Mouse (Mus musculus): ENCODE results near the gene Mfsd5.

The Mfsd5 gene

DNA sequence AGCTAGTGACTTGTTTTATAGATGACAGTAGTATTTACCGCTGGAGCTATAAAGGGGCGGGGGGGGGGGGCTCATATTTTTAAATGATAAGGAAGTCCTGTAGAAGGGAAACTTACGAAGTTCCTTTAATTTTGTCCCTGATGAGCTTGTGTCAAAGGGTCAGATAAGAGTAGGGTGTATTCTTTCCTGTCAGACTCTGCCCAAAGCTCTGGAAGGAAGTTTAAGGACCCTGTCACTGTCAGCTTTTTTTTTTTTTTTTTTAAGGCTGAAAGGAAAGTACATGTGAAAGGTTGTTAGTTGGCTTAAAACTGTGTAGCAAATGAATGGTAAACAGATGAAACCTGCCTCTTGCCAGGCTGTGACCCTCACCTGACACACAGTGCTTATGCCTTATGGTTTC, 4.4 kb downstream of the Mfsd5 start:
- no peak for TF ChIP-seq GATA4 (IDR thresholded peaks at IDR 0.05; ENCODE audit: insufficient replicate concordance, low read length)

GRCm38 (mm10) chr15:102287395-102287794, 8.1 kb downstream of the Mfsd5 start:
- TF ChIP-seq GATA4 (IDR thresholded peaks at IDR 0.05; ENCODE audit: insufficient replicate concordance, low read length), result no peak

DNA sequence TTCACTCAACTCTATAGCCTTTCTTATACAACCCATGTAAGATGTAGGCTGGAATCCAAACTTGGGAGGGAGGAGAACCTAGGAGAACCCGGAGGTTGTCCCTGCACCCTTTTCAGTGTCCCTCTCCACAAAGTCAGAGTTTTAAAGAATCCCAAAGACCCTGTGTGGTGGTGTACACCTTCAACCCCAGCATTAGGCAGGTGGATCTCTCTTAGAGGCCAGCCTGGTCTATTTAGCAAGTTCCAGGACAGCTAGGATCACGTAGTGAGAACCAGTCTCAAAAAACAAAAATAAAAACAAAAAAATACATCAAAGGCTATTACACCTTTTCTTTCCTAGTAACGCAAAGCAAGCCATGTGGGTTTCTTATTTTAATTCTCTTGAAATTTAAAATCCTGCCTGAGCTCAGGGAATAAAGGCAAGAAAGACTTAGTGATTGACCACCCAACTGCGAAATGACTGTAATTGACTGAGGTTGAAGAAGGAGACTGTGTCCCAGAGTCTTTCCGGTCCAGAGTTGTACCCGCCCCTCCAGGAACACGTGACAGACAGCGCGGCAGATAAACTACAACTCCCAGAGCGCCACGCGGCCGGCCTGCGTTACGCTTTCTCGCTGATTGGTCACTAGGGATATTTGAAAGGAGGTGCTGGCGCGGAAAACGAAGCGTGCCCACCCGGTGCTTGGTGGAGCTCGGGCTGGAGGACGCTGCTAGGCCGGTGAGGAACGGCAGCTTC, 16.5 kb downstream of the Mfsd5 start, which contains the start of gene Espl1:
Gene Espl1 (plus strand): TSS at position 634 of the 735 bp plus-strand sequence.
- no peak for TF ChIP-seq GATA4 (IDR thresholded peaks at IDR 0.05; ENCODE audit: insufficient replicate concordance, low read length)

DNA sequence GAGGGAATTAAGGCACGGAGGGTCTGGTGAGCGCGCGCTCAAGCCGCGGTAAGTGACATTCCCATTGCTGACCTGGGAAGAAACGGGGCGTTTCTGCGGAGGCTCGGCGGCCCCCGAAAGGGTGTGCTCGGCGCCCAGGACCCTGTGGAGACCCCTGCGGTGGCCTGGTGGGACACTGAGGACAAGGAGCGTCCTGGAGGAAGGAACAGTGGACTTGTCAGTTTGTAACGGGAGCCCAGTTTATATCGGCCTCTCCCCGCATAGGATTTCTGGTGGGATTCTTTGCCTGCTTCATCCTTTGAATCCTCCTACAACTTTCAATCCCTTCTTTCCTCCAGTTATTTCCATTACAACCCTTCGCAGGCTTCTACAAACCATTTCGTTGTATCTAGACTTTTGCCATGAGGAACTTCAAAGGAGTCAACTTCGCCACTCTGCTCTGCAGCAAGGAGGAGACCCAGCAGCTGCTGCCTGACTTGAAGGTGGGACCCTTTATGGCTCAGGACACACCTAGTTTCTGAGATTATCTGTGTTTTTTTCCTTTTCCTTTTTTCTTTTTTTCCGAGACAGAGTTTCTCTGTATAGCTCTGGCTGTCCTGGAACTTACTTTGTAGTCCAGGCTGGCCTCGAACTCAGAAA, 17.2 kb downstream of the Mfsd5 start:
- no peak for TF ChIP-seq GATA4 (IDR thresholded peaks at IDR 0.05; ENCODE audit: insufficient replicate concordance, low read length)

GRCm38 (mm10) chr15:102302542-102302941, 23.3 kb downstream of the Mfsd5 start:
- no peak for TF ChIP-seq GATA4 (IDR thresholded peaks at IDR 0.05; ENCODE audit: insufficient replicate concordance, low read length)

- TF ChIP-seq GATA4 (IDR thresholded peaks at IDR 0.05; ENCODE audit: insufficient replicate concordance, low read length), result no peak
These were observed 29.5 kb downstream of the Mfsd5 start for GRCm38 (mm10) chr15:102308717-102309116.

DNA sequence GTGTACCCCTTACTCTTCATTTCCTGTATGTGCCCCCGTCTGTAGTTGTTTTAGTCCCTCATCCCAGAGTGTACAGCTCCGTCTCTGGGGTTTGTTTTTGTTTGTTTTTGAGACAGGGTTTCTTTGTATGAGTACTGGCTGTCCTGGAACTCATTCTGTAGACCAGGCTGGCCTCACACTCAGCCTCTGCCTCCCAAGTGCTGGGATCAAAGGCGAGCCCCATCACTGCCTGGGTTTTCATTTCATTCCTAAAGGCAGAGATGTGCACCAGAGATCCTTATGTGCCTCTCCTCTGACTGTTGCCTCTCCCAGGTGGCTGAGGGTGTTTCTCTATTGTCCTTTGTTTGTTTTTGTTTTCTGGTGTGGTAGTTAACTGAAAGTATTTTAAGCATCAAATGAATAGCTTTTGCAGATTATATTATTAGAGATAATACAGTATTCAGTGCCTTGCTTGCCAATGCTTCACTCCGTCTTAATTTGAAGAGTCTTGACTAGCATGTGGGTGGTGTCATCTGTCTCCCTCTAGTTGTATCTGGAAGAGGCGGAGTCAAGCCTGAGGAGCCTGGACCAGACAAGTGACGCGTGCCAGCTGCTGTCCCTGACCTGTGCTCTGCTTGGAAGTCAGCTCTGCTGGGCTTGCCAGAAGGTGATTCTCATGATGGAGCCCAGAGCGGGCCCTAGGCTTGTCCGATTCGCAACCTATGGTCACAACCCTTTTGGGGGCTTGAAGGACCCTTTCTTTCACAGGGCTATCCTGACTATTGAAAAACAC, 31.0 kb downstream of the Mfsd5 start:
- no peak for TF ChIP-seq GATA4 (IDR thresholded peaks at IDR 0.05; ENCODE audit: insufficient replicate concordance, low read length)

DNA sequence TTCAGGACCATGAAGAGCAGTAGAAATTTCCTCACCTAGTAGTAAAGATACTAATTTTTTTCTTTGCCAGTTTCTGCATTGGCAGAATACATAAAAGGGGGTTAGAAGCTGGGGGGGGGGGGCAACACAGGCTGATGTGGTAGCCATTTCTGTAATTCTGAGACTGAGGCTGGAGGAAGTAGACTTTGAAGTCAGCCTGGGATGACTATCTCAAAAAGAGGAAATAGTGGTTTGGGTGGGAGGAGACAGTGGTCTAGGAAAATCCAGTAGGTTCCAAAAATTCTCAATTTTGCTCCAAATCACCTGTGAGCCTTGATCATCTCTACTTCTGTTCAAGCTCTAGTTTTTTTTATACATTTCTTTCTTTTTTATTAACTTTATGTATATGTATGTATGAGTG, 32.2 kb downstream of the Mfsd5 start:
- no peak for TF ChIP-seq GATA4 (IDR thresholded peaks at IDR 0.05; ENCODE audit: insufficient replicate concordance, low read length)

DNA sequence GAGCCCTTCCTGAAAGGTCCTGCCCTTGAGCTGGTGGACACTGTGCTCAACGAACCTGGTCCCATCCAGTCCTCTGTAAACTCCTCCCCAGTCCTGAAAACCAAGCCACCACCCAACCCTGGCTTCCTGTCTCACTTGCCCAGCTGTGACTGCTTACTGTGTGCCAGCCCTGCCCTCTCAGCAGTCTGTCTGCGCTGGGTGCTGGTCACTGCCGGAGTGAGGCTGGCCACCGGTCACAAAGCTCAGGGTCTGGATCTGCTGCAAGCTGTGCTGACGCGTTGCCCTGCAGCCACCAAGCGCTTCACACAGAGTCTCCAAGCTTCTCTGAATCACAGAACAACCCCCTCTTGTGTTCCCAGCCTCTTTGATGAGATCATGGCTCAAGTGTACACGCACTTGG, 36.0 kb downstream of the Mfsd5 start:
- no peak for TF ChIP-seq GATA4 (IDR thresholded peaks at IDR 0.05; ENCODE audit: insufficient replicate concordance, low read length)

DNA sequence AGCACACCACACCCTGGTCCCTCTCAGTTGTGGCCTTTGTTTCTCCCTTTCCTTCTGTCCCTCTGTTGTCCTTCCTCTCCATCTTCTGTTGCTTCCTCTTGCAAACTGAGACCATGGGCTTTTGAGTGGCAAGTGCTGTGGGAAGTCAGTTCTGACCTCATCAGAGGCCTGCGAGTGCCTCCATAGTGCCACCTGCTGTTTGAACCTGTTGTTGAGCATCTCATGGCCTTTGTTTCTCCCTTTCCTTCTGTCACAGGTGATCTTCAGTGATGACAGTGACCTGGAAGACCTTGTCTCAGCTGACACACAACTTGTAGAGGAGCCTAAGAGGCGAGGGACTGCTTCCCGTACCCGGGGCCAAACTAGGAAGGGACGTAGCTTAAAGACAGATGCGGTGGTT, 37.0 kb downstream of the Mfsd5 start:
- no peak for TF ChIP-seq GATA4 (IDR thresholded peaks at IDR 0.05; ENCODE audit: insufficient replicate concordance, low read length)

DNA sequence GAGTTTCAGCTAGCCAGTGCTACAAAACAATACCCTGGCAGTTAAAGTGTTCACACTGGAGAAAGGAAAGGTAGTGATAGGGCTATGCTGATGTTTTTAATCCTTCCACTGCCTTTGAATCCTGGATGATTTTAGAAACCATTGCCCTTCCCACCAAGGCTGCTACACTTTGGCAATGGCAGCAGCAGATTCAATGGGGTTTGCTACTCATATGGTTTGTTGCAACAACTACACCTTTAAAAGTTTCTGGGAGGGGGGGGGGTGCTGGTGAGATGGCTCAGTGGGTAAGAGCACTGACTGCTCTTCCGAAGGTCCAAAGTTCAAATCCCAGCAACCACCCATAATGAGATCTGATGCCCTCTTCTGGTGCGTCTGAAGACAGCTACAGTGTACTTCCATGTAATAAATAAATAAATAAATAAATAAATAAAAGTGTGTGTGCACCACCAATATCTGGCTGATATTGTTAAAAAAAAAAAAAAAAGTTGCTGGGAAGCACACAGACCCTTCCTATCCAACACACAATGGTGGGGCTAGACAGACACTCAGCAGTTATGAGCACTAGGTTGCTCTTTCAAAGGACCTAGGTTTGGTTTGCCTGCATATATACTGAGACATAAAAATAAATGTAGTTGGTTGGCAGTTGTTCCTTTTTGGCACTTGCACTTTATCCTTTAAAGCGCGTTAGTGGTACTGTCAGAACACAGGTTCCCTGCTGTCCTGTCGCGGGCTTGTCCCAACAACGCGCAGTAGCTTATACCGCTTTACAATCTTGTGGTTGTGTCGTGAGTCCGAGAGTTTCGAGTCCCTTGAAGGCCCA, 45.6 kb downstream of the Mfsd5 start:
- TF ChIP-seq GATA4 (IDR thresholded peaks at IDR 0.05; ENCODE audit: insufficient replicate concordance, low read length), result no peak

- TF ChIP-seq GATA4 (IDR thresholded peaks at IDR 0.05; ENCODE audit: insufficient replicate concordance, low read length), result no peak
These were observed 46.8 kb downstream of the Mfsd5 start, which contains the start of gene Pfdn5 for GRCm38 (mm10) chr15:102326022-102326576. Pfdn5 (plus strand) TSS chr15:102326116.

- TF ChIP-seq GATA4 (IDR thresholded peaks at IDR 0.05; ENCODE audit: insufficient replicate concordance, low read length), result no peak
These were observed 47.6 kb downstream of the Mfsd5 start for GRCm38 (mm10) chr15:102326892-102327291.
